Mouse (Mus musculus) adrenal gland, adult 8-10 months (tissue): ENCODE measurements around the gene Tbkbp1. TPM values are rescaled to one million over a fixed set of nuclear protein-coding genes. Genes with fewer than 3 reads are reported as not detected.

Experiments used
- DNase-seq: peaks from one replicate; pipeline ENCODE4 v3.0.0; 2022
- total RNA-seq, 4 experiments: library from RNA; stranded (reverse); gene quantifications; 2 replicates each; pipeline ENCODE4 v1.2.4; 2022

Tbkbp1 gene
- total RNA-seq, 4 experiments from 2014 or later = 9.5 to 13.8 (median 11.6) TPM

DNA sequence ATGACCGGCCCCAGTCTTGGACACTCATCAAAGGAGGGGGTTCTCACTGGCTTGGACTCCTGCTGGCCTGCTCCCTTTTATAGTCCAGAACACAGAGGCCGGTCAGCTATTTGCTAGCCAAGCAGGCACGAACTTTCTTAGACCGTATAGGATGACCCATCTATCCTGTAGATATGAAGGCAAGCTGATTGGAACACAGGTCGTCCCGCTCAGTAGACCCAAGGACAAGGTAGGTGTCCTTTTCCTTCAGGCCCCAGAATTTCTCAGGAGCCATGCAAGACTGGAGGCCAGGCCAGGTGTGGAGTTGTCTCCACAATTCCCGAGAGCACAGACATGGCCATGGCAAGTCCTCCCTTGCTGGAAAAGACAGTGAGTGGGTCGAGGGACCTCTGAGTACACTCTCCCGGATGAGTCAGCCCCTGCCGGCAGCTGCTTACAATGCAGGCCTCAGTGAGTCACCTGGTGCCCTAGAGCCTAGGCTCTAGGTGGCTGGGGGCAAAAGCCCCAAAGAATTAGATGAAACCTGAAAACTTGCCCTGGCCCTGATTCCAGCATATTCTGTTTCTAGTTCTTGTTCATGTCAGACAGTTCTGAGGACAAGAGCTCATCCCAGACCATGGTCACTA is 1.5 kb upstream of the Tbkbp1 start:
- peak; percentile 47 for DNase-seq

DNA sequence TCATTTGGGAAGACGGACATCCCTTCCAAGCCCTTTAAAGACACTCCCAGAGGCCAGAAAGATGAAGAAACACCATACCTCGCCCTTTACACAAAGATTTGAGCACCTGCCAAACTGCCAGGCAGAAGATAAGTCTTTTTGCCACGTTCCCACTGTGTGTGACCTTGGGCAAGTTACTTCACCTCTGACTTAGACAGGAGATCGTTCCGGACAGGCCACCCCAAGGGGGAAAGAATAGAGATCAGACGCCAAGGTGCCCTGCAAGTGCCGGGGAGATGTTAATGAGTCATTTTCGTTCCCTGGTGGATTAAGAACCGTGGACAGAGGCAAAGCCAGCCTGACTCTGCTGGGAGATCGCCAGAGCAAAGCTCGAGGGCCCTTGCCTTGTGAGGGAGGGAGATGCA is 730 bp upstream of the Tbkbp1 start:
- no peak for DNase-seq

- no peak for DNase-seq
Measured at GRCm38 (mm10) chr11:97150411-97151330, 624 bp downstream of the Tbkbp1 start.

DNA sequence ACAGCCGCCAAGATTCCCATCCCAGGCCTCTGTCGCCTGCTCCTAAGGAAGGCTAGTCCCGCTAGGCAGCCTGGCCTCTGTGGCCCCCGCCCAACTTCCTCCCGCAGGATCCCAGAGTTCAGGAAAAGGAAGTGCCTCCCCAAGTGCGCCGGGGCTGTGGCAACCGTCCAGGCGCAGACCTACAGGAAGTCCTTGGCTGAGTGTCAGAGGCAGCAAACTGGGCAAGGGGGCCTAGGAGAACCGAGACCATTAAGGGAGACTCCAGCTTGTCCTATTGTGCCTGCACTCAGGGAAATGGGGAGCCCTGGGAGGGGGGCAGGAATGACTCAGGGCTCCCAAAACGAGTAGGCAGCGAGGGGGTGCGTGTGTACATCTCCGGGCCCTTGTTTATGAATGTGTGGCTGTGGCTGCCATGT is 1.3 kb downstream of the Tbkbp1 start:
- DNase-seq = peak; percentile 68

DNA sequence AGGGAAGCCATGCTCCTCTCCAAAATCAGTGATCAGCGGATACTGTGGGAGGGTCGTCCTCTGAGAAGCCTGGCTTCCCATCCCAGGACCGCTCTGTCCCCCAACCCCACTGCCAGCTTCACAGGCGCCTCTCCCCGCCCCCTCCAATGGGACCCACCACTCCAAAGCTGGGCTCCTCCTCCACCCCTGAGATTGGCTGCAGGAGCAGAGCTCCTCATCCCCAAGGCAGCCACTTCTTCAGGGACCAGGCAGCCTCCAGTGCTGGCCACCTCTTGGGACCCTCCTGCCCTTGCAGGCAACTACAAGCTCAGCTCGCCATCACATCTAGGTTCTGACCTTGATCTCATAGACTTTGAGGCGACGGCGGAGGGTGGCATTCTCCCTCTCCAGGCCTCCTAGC is 2.3 kb downstream of the Tbkbp1 start:
- DNase-seq = no peak

DNA sequence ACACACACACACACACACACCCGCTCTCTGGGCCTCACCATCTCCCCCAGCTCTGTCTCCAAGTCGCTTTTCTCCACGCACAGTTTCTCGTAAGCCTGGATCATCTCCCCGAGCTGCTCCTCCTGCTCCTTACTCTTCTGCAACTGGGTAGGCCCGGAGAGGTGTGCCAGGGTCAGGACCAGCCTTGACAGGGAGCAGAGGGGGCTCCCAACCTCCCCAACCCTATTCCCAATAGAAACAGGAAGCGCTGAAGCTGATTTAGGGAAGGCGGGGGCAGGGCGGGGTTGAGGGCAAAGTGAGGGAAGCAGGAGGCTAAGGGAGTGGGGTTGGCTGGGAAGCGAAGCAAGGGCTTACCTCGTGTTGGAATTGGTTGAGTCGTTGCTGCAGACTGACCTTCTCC is 2.7 kb downstream of the Tbkbp1 start:
- no peak for DNase-seq

DNA sequence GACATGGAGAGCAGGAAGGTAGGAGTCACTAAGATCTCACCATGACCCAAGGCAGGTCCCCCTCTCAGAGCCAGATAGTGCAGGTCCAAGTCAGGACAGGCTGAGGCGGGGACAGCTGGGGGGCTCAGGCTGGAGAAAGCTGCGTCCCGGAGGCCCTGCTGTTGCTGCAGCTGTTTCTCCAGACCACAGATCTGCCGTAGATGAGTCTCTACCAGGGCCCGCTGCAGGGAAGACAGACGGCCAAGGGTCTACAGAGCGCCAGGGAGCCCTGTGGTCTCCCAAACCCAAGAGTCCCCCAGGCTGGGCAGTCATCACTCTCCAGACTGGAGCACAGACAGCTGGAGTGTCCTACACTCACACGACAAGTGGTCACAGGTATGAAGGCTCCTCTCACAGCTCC is 4.0 kb downstream of the Tbkbp1 start:
- DNase-seq = no peak

DNA sequence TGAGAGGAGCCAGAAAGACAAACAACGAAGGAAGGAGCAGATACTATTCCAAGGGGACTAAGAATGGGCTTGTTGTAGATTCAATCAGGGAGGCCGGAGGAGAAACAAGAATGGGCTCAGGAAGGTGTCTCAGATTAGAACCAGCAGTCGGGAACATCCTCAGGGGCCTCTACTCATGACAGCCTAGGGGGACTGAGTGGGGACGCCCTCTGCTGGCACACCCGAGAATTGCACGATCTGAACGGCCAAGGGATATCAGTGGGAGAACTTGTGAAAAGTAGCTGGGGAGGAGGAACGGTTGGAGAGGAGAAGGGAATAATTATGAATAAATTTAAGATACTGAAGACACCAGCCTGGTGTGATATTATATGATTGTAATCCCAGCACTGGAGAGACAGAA is 4.6 kb downstream of the Tbkbp1 start:
- DNase-seq = no peak

DNA sequence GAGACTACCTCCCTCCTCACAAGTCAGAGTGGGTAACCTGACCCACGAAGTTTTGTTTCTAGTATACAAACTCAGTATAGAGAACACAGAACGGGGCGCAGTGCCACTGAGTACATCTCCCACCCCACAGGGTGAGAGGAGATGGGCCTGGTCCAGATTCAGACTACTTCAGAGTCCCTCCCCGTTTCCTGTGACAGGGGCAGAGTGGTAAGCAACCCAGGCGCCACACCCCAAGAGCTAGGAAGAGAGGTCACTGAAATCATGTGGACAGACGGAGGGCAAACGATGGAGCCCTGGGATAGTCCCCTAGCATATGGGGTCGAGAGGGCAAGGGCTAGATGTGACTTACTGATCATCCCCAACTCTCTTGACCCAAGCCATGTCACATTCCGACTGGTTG is 5.3 kb downstream of the Tbkbp1 start:
- no peak for DNase-seq

DNA sequence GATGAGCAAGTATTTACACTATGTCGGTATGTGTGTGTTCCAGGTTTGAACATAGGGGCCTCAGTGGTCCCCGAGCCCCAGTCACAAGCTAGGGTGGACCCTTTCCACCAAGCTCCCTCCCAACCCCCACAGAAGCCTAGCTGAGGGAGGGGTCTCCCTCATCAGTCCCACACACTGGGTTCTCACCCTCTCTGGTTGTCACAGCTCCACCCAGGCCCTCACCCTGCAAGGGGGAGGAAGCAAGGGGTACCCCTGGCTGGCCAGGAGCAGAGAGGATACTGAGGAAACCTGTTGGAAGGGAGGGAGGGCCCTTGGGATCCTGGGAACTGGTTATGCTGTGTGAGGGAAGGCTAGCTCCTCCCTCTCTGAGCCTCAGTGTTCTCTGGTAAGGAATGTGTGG is 6.0 kb downstream of the Tbkbp1 start:
- no peak for DNase-seq

GRCm38 (mm10) chr11:97143196-97143900 is 7.9 kb downstream of the Tbkbp1 start:
- DNase-seq = no peak

GRCm38 (mm10) chr11:97142159-97142608 is 9.1 kb downstream of the Tbkbp1 start:
- no peak for DNase-seq

DNA sequence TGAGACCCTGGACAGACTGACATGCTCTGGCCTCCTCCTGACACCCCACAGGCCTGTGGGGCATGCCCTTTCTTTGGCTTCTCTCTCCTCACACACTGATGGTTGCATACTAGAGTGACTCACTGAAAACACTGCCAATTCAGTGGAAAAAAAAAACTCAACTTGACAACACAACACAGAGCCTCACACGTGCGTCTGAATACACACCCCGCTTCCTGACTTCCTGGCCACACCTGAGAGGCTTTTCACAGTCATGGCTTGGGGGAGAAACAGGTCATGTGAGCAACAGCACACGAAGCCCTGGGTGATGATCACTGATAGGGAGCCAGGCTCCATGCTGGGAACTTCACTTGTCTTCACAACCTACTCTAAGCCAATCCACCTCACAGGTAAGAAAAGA is 10.5 kb downstream of the Tbkbp1 start:
- no peak for DNase-seq

DNA sequence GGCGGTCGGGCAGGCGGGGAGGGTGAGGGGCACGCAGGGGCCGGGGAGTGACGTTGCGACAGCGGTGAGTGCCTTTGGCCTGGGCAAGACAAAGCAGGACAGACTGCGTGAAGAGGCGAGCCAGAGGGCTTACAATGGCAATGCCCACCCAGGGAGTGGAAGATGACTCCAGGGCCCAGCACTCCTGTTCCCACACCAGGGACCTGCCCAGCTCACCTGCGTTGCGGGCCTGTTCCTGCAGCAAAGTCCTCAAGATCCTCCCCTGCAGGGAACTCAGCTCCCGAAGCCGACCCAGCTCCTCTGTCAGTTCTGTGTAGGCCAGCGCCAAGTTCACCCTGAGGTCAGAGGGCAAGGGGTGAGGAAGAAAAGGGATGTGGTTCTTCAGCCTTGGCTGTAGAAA is 12.0 kb downstream of the Tbkbp1 start:
- DNase-seq = no peak

- DNase-seq = no peak
Measured at GRCm38 (mm10) chr11:97138554-97139226, 12.6 kb downstream of the Tbkbp1 start.

DNA sequence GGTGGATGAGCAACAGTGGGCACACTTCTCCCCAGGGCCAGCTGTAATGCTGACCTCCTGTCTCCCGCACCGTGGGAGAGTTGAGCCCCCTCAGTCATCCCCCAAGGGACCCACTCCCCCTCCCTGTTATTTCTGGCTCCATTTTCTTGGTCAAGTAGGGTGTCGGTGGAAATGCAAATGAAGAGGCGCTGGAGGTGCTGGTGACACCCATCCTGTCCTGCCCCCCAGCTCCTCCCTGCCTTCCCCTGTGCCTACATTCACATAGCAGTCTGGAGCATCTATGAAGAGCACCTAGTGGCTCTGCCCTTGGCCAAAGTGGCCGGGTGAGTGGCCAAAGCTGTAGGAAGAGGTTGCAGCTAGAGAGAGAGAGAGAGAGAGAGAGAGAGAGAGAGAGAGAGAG is 18.0 kb downstream of the Tbkbp1 start:
- DNase-seq = no peak

GRCm38 (mm10) chr11:97132185-97132584 is 19.1 kb downstream of the Tbkbp1 start:
- no peak for DNase-seq

DNA sequence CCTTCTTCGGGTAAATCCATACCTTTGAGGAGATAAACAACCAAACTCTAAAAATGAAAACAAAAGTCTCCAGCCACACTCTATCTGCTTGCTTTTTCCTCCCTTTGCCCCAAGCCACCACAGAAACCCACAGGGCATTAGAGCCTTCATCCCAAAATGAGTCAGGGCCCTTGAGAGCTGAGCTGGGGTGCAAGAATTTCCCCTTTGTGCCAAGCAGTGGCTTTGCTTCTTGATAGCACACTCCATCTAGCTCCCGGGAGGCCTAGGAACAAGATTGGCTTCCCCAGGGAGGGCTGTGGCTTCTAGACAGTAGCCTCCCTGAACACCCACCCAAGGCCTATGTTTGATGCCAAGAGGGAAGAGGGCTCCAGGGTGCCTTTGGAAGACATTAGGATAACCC is 19.6 kb downstream of the Tbkbp1 start:
- DNase-seq = no peak

DNA sequence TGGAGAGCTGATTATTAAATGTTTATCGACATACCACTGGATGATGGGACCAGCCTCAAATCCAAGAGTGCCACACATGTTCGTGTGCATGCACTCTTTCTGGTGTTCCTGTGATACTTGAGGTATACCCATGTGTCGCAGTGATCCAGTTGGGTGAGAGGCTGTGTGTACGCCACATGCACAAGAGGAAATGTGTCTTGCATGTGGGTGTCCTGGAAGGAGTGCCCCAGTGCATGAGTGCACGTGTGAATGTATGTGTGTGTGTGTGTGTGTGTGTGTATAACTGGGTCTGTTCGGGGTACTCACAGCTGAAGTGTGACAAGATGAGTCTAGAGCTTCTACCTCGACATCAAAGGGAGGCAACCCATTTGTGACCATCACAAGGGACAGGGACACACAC is 21.0 kb downstream of the Tbkbp1 start:
- no peak for DNase-seq

- no peak for DNase-seq
Measured at GRCm38 (mm10) chr11:97128956-97129355, 22.3 kb downstream of the Tbkbp1 start.

DNA sequence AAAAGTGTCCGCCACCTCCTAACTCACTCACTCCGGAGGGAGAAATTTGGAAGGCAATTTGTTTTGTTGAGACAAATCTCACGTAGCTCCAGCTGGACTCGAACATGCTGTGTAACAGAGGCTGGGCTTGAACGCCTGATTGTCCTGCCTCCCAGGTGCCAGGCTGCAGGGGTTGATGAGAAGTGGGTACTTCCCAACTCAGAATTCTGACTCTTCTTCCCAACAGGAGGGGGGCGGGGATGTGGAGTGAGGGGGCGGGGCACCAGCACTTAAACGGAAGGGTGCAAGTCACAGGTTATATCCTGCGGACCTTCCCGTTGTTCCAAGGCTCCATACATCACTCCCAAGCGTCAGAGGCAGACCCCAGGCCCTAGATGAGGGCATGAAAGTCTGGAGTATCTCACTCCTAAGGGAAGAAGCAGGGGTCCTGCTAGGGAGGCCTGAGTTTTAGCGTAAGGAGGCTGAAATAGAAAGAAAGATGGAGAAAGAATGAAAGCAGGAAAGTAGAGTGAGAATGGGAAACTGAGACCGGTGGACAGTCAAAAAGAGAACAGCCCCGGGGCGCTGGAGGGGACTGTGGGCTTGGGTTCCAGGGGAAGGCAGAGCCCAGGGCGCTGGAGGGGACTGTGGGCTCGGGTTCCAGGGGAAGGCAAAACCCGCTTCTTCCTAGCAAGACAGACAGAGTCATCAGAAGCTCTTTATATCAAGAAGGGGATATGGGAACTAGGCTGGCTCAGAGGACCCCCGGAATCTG is 23.6 kb downstream of the Tbkbp1 start:
- DNase-seq = no peak
